ENCODE assay signal across 8 mouse cellular contexts in genomic region chr9:31130357-31131204, GRCm38 (mm10). TPM values are rescaled to one million over a fixed set of nuclear protein-coding genes. Genes with fewer than 3 reads are reported as not detected.
DNase-seq lines count a peak whose midpoint lies in the region; ATAC-seq lines count a peak whose summit lies in the region.

No protein-coding gene starts in this region.

- H3K9me3 ChIP-seq in embryonic facial prominence, embryonic 15.5 days (replicated peaks): no peaks in the 10 kb centered on the region
- H3K9me3 ChIP-seq in intestine, embryonic 16.5 days (ENCODE audit: control insufficient read depth, low read length): no peaks in the 10 kb centered on the region
- no peaks in the 10 kb centered on the region for H3K9me3 ChIP-seq in midbrain, embryonic 10.5 days (replicated peaks)

- WGBS in embryonic facial prominence, embryonic 15.5 days: 9% methylated on average over 26 of the region's 26 CpGs
- WGBS in intestine, embryonic 16.5 days: 5% methylated on average over 26 of the region's 26 CpGs
- 14% methylated on average over 26 of the region's 26 CpGs for WGBS in midbrain, embryonic 10.5 days

- H3K9ac ChIP-seq in embryonic facial prominence, embryonic 15.5 days: peak overlapping the region; percentile 58
- H3K9ac ChIP-seq in intestine, embryonic 16.5 days (ENCODE audit: low read depth, low read length): peak overlapping the region; percentile 86

- no peaks in the 10 kb centered on the region for H3K36me3 ChIP-seq in embryonic facial prominence, embryonic 15.5 days
- no peaks in the 10 kb centered on the region for H3K36me3 ChIP-seq in intestine, embryonic 16.5 days (ENCODE audit: control insufficient read depth, insufficient read depth, low read length)
- no peaks in the 10 kb centered on the region for H3K36me3 ChIP-seq in midbrain, embryonic 10.5 days

- no peak for ATAC-seq in embryonic facial prominence, embryonic 15.5 days (ENCODE audit: insufficient number of reproducible peaks, low FRiP score, low TSS enrichment, low read depth)
- ATAC-seq in intestine, embryonic 16.5 days: peak; percentile 16

- peak; percentile 15 for DNase-seq in thymus, postnatal 14 days
- no peak for DNase-seq in thymus, postnatal 25 days
- DNase-seq in midbrain, embryonic 10.5 days (ENCODE audit: low spot score): peak; percentile 43
- no peak for DNase-seq in c-Kit-positive CD71-positive TER-119-positive erythroid progenitor cells, embryonic 14.5 days (ENCODE audit: low spot score)
- no peak for DNase-seq in Muller cell, postnatal 12 days (ENCODE audit: inconsistent ontology term)
- no peak for DNase-seq in layer of hippocampus, postnatal 10 days (ENCODE audit: low spot score in 2 of 2)

- peak overlapping the region; percentile 82 for H3K4me2 ChIP-seq in embryonic facial prominence, embryonic 15.5 days (replicated peaks)
- peak overlapping the region; percentile 76 for H3K4me2 ChIP-seq in intestine, embryonic 16.5 days (ENCODE audit: low read depth, low read length)

- peak overlapping the region; percentile 51 for H3K4me3 ChIP-seq in embryonic facial prominence, embryonic 15.5 days (replicated peaks)
- peak overlapping the region; percentile 67 for H3K4me3 ChIP-seq in intestine, embryonic 16.5 days (ENCODE audit: low read length)
- H3K4me3 ChIP-seq in midbrain, embryonic 10.5 days: peak overlapping the region; percentile 59

- H3K27me3 ChIP-seq in embryonic facial prominence, embryonic 15.5 days: peaks cover 48% of the 10 kb centered on the region
- H3K27me3 ChIP-seq in intestine, embryonic 16.5 days (replicated peaks; ENCODE audit: control insufficient read depth, insufficient read depth, low read length): no peaks in the 10 kb centered on the region
- peaks cover 75% of the 10 kb centered on the region for H3K27me3 ChIP-seq in midbrain, embryonic 10.5 days (ENCODE audit: low read depth, poor library complexity, severe bottlenecking)

- no peak overlapping the region for H3K27ac ChIP-seq in embryonic facial prominence, embryonic 15.5 days (replicated peaks)
- H3K27ac ChIP-seq in intestine, embryonic 16.5 days (ENCODE audit: low read length): peak overlapping the region; percentile 66
- H3K27ac ChIP-seq in midbrain, embryonic 10.5 days (replicated peaks): no peak overlapping the region

- peaks cover 21% of the 10 kb centered on the region for H3K4me1 ChIP-seq in embryonic facial prominence, embryonic 15.5 days
- H3K4me1 ChIP-seq in intestine, embryonic 16.5 days (ENCODE audit: control insufficient read depth, insufficient read depth, low read length): peaks cover 13% of the 10 kb centered on the region
- H3K4me1 ChIP-seq in midbrain, embryonic 10.5 days: peaks cover 15% of the 10 kb centered on the region

RNA-seq across cellular contexts. Expression of gene St14, which starts 1.1 kb away (rescaled TPM):
- polyA plus RNA-seq in embryonic facial prominence, embryonic 15.5 days (2015; fragmentation: Nextera tagmentation; extraction: Ambion mirVana): 29.7 and 31.7 TPM in 2 replicates
- 91.4 and 96.6 TPM in 2 replicates for polyA plus RNA-seq in intestine, embryonic 16.5 days (2015; fragmentation: Nextera tagmentation; extraction: Ambion mirVana)
- 2.5 and 2.7 TPM in 2 replicates for polyA plus RNA-seq in midbrain, embryonic 10.5 days (2016; fragmentation: Nextera tagmentation; extraction: Ambion mirVana)
- under 1 TPM; 0.74 to 0.82 TPM for total RNA-seq in layer of hippocampus, postnatal 10 days (2021)

Comparison
In these comparisons a context has a peak if more than half of its experiments do, and no peak if none do; other contexts are left out.
1. DNase-seq: peak in thymus, postnatal 14 days (single experiment) and midbrain, embryonic 10.5 days (single experiment); none in thymus, postnatal 25 days (single experiment), c-Kit-positive CD71-positive TER-119-positive erythroid progenitor cells, embryonic 14.5 days (single experiment), Muller cell, postnatal 12 days (single experiment) and layer of hippocampus, postnatal 10 days (0 of 2).
2. Peak in every context shown above with its lines, with median percentiles within 50 percentile points of each other: H3K4me3 ChIP-seq.